Mouse (Mus musculus) thymus, postnatal 4 days (tissue): Measurements from ENCODE around the gene Atp1a4.

ENCODE experiments used
- DNase-seq: peaks from one replicate; pipeline ENCODE4 v3.0.0; 2021

Atp1a4 gene

GRCm38 (mm10) chr1:172218164-172218910 lies 39.9 kb downstream of the Atp1a4 start:
- no peak for DNase-seq

DNA sequence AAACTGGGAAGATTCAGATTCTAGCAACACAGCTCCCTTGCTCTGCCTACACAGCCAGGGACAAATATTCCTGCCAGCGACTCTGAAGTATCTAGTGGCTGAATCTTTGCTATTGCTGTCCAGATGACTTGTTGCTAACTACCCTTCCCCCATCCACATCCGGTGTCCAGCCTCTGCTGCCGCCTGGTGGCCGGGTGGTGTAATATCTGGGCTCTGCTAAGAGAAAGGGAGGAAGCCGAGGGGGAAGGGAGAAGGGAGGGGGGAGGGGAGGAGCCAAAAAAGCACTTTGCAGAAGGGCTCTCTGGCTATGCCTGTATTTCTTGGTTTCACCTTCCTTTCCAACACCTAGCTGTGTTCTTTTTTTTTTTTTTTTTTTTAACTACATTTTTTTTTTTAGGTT lies 41.1 kb downstream of the Atp1a4 start:
- peak; percentile 94 for DNase-seq

- no peak for DNase-seq
Measured at GRCm38 (mm10) chr1:172214748-172215147, 43.5 kb downstream of the Atp1a4 start.

GRCm38 (mm10) chr1:172213771-172214170 lies 44.4 kb downstream of the Atp1a4 start:
- DNase-seq = no peak

DNA sequence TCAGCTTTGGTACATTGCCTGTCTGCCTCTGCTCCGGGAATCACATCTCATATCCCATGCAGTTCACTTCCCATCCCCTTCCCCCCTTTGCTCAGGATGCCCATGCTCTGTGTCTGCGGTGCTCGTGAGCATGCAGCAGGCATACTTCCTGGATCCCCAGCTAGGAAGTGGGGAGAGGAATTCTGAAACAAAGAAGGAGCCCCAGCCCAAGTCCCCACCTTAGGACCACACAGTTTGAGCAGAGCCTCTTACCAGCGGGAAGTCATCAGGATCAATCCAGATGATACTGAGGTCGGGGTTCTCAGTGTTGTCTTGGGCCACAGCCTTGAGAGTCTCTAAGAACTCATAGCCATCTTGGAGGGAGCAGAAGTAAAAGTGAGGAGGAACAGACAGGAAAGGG lies 45.4 kb downstream of the Atp1a4 start:
- no peak for DNase-seq

DNA sequence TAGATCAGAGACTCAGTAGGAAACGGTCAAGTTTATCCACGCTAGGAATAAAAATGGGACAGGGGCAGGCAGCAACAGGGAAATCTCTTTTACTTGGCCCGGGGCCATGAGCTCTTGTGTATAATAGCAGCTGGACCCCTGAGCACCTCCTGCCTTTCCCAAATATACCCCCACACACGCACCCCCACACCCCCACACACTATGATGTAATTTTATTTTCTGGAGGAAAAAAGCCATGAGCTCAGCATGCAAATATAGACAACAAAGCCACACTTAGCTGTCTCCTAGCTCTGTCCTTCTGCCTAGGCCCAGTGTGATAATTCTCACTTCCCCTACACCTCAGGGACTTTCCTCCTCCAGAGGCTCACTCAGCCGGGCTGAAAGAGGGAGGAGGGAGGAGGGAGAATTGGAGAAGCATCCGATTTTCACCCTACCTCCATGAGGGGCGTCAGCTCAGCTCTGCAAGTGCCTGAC lies 51.1 kb downstream of the Atp1a4 start:
- no peak for DNase-seq

DNA sequence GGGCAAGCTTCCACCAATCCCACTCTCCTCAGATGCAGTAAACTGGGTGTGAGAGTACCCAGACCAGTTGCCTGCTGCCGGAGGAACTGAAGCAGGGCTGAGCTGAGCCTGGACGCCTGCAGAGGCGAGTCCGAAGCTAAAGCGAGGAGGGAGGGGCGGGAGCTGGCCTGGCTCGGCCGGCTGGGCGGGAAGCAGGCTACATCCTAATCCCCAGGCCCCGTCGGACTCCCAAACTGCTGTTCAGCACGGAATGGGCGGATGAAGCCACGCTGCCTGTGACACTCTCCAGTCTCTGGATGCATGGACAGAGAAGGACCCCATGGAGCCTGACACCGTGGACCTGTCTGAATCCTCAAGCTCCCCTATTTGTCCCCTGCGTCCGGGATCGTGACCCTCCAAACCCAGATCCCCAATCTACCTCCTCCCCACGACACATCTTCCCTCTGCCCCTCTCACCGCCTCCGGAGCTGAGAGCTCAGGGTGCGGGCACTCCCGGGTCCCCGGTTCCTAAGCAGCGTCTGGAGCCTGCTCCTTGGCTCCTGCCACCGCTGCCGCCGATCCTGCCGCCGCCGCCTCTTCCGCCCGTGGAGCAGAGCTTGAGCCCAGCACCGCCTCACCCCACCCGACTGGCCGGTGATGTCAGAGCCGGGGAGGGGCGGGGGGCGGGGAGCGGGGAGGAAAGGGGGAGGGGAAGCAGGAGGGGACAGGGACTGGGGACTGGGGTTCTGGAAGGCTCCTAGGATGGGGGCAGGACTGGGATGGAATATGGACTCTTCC lies 51.9 kb downstream of the Atp1a4 start, which contains the start of gene Pea15a:
Gene Pea15a (minus strand): TSS at position 664 of the 777 bp plus-strand sequence.
- peak; percentile 77 for DNase-seq

- no peak for DNase-seq
Measured at GRCm38 (mm10) chr1:172205741-172206087, 52.5 kb downstream of the Atp1a4 start.

DNA sequence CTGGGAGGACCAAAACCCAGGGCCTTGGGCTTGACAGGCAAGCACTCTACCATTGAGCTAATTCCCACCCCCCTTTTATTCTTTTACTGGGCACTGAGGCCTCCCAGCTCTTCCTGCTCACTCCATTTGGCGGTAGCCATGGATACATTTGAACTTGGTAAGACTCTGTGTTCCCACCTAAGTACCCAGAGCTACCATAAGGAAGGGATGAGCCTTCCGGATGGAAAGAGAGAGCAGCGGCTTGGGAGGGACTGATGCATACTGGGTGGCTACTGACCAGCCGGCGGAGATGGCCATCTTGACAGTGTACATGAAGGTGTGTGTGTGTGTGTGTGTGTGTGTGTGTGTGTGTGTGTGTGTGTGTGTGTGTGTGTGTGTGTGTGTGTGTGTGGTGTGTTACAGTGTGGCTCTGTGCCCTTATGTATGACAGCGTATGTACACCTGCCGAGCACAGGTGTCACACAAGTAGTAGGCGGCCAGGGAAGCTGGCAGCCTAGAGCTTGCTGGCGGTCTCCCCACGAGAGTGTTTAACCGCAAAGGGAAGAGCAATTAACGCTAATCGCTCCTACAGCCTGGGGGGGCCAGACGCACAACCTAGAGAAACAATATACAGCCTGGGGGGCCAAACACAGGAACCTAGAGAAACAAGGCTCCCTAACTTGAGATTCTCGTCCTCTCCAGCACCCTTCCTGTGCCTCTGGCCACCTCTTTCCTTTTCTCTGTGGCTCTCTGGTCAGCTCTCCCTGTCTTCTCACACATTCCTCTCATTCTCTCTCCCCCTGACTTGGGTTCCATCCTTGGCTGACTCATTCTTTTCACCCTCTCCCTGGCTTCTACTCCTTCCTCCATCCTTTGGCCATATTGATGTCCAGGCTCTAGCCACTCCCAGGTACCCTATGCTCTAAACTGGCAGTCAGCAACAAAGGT lies 53.1 kb downstream of the Atp1a4 start:
- no peak for DNase-seq

DNA sequence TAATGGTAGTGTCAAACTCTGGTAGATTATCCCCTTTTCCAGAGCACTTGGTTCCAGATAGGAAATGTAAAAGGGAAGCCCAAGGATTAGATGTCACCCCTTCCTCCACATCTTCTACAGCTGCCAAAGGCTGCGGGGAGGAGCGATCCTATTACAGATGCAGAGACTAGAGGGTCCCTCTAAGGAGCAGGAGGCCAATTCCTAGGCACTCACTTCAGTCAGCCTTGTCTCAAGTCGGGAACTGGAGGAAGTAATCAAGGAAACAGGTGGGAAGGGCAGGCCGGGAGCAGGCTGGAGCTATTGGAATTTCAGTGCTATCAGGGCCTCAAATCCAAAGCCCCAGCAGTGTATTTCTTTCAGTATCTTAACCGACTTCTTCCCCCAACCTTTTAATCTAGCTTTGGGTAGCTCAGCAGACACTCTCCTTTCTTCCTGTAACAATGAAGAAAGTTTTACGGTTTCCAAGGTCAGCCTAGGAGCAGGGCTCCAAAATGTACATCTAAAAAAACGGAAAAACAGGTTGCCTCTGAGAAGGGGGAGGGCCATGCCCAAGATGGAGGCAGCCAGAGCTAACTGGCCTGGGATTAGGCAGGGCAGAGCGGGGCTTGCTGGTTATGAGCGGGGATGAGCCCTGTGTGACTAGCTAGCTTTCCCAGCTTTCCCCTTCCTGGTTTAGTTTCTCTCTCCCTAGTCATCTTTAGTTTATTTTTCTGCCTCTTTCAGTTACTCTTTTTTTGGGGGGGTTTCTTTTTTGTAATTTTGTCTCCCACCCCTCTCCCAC lies 54.0 kb downstream of the Atp1a4 start:
- DNase-seq = no peak

DNA sequence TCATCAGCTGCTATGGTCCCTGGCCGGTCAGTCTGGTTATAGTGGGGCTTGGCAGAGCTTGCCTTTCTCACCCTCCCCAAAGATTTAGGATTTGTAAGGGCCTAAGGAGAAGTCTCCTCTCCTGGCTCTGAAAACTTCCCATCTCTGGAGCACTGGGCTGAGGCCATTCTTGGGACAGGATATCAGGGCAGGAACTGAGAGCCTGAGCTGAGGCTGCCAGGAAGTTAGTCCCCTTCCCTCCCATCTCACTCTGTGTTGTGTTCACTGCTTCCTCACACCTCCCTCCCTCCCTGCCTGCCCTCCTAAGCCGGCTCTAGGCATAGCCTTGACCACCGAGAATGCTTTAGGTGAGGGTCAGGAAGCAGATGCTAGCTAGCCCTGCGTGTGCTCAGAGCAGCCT lies 54.6 kb downstream of the Atp1a4 start:
- no peak for DNase-seq

DNA sequence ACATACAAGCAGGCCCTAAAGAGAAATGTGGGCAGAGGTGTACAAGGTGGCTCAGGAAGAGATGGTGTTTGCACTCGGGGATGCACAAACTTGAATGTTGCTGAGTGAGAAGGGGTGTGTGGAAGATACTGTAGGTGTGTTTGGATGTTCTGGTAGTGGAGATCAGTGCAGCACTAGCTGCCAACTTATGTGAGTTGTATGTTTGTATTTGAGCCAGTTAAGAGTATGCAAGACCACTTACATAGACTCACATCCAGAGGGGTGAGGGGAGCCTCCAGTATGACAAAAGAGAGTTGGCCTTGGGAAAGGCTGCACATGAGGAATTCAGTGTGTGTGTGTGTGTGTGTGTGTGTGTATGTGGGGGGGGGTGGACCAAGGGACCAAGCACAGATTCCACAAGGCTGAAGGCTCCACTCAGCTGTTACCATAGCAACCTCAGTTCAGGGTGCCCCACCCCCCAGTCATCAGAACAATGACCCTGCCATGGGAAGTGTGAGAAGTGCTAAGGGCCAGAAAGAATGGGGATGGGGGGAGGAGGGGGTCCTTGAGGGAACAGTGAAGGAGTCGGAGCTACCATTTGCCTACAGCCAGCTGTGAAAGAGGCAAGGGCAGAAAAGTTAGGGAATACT lies 55.2 kb downstream of the Atp1a4 start:
- DNase-seq = no peak

GRCm38 (mm10) chr1:172201967-172202880 lies 56.0 kb downstream of the Atp1a4 start:
- DNase-seq = no peak

DNA sequence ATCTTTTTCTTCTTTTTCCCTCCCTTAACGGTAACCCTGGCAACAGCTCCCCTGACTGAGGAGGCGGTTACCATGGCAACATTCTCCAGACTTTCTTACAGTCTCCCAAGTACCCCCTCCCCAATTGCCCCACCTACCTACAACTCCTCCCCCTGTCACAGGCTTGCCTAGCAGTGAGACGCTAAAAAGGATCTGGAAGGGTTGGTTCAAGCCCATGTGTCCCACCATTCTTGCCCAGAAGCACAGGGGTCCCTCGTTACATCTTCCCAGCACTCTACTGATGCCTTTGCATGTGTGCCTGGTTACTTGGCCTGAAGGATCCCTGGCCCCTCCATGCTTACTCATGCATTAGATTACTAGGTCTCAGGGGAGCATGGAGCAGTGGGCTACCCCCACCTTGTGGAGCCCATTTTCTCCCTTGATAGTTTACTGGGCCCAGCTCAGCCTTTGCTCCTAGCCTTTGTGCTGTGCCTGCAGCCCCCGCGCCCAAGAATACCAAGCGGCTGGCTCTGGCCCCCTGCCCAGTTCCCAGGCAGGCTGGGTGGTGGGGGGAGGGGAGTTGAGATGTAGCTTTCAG lies 57.3 kb downstream of the Atp1a4 start:
- DNase-seq = no peak

- DNase-seq = no peak
Measured at GRCm38 (mm10) chr1:172200161-172200560, 58.1 kb downstream of the Atp1a4 start.

DNA sequence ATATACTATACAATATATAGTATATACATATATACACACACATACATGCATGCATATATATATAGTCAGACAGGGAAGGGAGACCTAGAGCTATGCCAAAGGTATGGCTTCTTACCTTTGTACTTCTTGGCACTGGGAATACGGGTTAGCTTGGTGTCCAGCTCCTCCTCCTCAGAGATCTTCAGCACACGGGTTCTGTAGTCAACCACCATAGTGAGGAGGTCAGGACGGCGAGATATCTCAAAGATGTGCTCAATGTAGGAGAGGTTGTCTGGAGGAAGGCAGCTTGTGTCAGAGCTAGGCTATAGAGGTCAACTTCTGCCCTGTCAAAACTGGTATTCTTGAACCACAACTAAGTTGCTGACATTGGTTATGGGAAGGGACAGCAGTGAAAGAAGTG lies 59.2 kb downstream of the Atp1a4 start:
- DNase-seq = no peak

GRCm38 (mm10) chr1:172198316-172198715 lies 59.9 kb downstream of the Atp1a4 start:
- DNase-seq = no peak

DNA sequence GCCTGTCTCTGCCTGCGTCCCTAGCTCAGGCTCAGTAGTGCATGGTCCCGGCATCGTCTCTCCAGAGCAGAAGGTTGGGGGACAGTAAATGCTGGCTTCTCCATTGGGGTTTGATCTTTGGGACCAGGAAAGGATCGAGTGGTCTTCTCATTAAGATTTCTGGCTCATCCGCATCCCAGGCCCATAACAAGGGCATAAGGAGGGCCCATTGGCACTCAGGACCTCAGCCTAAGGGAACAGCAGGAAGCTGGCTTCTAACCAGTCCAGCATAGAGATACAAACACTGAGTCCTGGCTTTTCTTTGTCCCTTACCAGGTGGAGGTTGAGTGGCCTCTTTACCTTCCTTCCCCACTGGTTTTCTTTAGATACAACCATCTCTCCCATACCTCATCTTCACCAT lies 60.4 kb downstream of the Atp1a4 start:
- DNase-seq = no peak

DNA sequence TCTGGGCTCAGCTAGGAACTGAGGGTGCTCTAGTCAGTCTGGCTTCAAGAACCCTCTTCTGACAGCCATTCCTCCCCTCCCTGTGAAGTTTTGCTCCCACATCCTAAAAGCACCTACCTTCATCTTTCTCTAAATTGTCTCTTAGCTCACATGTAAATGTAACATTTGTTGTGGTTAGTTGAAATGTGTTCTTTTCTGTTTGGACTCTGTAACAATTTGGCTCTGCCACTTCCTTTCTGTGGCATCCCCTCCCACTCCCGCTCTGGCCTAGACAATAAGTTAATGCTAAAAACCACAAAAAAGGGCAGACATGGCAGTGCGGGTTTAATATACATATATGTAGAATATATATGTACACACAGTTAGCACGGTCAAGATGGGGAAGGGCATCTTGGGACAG lies 61.1 kb downstream of the Atp1a4 start:
- no peak for DNase-seq

- DNase-seq = no peak
Measured at GRCm38 (mm10) chr1:172194435-172194834, 63.8 kb downstream of the Atp1a4 start.
